Mouse (Mus musculus): ENCODE measurements around the gene Fndc3b. TPM values are rescaled to one million over a fixed set of nuclear protein-coding genes. Genes with fewer than 3 reads are reported as not detected.
A peak's percentile ranks its signal among the peaks of the same experiment; 100 is the strongest.

Fndc3b gene
- polyA plus RNA-seq, 1 experiment from 2014 or later, result 11.8 TPM

DNA sequence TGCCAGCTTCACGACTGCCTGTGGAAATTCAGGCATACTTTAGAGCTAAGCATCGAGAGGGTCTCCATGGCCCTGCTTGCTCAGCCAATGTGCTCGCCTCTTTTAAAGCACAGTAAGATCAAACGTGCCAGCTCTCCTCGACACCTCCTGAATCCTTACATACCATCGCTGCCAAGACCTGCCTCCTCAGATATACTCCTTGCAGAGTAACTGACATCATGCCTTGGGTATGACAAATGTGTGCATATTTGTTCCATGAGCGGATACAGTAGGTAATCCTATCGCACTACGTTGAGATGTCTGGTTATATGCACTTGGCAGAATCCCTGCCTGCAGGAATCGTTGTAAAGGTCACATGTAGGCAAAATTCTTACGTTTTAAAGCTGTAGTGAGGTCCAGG, 120.3 kb downstream of the Fndc3b start:
- Histone ChIP-seq H3K27ac (replicated peaks) (no peak overlapping the region), H3K27me3 (ENCODE audit: control insufficient read depth, insufficient read depth, low read length) (no peaks in the 10 kb centered on the region), H3K9me3 (ENCODE audit: control insufficient read depth, low read length) (no peaks in the 10 kb centered on the region), H3K9ac (ENCODE audit: low read length) (no peak overlapping the region), H3K4me3 (ENCODE audit: low read depth, low read length) (no peak overlapping the region), H3K4me1 (replicated peaks; ENCODE audit: control insufficient read depth, insufficient read depth) (0 out of 2 replicates have a peak, but pooled peaks cover 2% of the 10 kb centered on the region), H3K4me2 (replicated peaks; ENCODE audit: low read depth) (no peak overlapping the region), H3K36me3 (ENCODE audit: control insufficient read depth, insufficient read depth, low read length) (peaks cover 3% of the 10 kb centered on the region; the same call in 1 of the 2 replicates)
- TF ChIP-seq CTCF (IDR thresholded peaks at IDR 0.05; ENCODE audit: low read depth) (no peak), EP300 (optimal IDR thresholded peaks at IDR 0.05) (no peak)
- ATAC-seq (ENCODE audit: low FRiP score, low TSS enrichment), result no peak
- 58% methylated on average over 11 of the region's 11 CpGs for WGBS
- no peak for DNase-seq (ENCODE audit: low spot score)

DNA sequence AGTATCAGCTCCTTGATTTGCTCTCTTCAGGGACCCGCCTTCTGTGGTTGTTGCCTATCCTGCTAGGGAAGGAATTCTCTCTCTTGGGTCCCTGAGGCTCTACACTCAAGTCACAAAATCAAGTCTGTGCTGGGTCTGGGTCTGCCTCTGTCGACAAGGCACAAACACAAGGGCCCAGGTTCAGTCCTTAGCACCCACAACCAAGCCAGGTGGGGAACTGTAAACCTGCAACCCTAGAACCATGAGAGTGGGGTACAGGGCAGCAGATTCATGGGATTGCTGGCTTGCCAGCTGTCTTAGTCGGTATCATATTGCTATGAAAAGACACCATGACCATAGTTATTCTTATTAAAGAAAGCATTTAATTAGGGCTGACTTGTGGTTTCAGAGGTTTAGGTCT, 121.8 kb downstream of the Fndc3b start:
- WGBS, result 91% methylated on average over 3 of the region's 3 CpGs
- ATAC-seq (ENCODE audit: low FRiP score, low TSS enrichment), result no peak

DNA sequence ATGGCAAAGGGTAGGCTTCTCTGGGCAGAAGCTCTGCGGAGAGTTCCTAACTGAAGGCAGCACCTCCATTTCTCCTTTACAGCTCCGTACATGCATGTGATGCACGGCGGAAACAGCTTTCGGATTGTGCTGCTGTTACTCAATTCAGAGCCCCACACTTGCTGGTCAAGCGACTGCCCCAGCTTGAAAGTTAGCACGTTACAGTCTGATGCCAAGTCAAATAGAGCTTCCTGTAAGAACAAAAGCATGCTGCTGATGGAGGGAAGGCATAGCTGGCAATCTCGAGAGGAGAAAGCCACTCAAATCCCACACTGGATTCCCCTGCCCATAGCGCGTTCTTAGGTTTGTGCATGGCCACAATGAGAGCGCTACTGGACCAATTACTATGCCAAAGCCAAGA, 122.5 kb downstream of the Fndc3b start:
- Histone ChIP-seq H3K4me2 (replicated peaks; ENCODE audit: low read depth) (no peak overlapping the region), H3K4me1 (replicated peaks; ENCODE audit: control insufficient read depth, insufficient read depth) (peaks cover 4% of the 10 kb centered on the region; the same call in 1 of the 2 replicates), H3K4me3 (ENCODE audit: low read depth, low read length) (no peak overlapping the region), H3K27me3 (ENCODE audit: control insufficient read depth, insufficient read depth, low read length) (no peaks in the 10 kb centered on the region), H3K27ac (replicated peaks) (no peak overlapping the region), H3K9me3 (ENCODE audit: control insufficient read depth, low read length) (no peaks in the 10 kb centered on the region), H3K9ac (ENCODE audit: low read length) (no peak overlapping the region), H3K36me3 (ENCODE audit: control insufficient read depth, insufficient read depth, low read length) (peaks cover 3% of the 10 kb centered on the region; the same call in 1 of the 2 replicates)
- DNase-seq (ENCODE audit: low spot score) (peak; percentile 15), ATAC-seq (ENCODE audit: low FRiP score, low TSS enrichment) (no peak)
- no peak for TF ChIP-seq EP300 (optimal IDR thresholded peaks at IDR 0.05)
- no peak for TF ChIP-seq CTCF (IDR thresholded peaks at IDR 0.05; ENCODE audit: low read depth)
- WGBS, result 81% methylated on average over 11 of the region's 11 CpGs

More for the DNA sequence above, 121.8 kb downstream of the Fndc3b start:
- Histone ChIP-seq H3K9me3 (ENCODE audit: control insufficient read depth, low read length) (no peaks in the 10 kb centered on the region), H3K27me3 (ENCODE audit: control insufficient read depth, insufficient read depth, low read length) (no peaks in the 10 kb centered on the region), H3K36me3 (ENCODE audit: control insufficient read depth, insufficient read depth, low read length) (peaks cover 3% of the 10 kb centered on the region; the same call in 1 of the 2 replicates), H3K27ac (replicated peaks) (no peak overlapping the region), H3K4me2 (replicated peaks; ENCODE audit: low read depth) (no peak overlapping the region), H3K4me3 (ENCODE audit: low read depth, low read length) (no peak overlapping the region), H3K9ac (ENCODE audit: low read length) (no peak overlapping the region), H3K4me1 (replicated peaks; ENCODE audit: control insufficient read depth, insufficient read depth) (peaks cover 4% of the 10 kb centered on the region; the same call in 1 of the 2 replicates)
- TF ChIP-seq CTCF (IDR thresholded peaks at IDR 0.05; ENCODE audit: low read depth) (no peak), EP300 (optimal IDR thresholded peaks at IDR 0.05) (no peak)
- peak; percentile 10 for DNase-seq (ENCODE audit: low spot score)

DNA sequence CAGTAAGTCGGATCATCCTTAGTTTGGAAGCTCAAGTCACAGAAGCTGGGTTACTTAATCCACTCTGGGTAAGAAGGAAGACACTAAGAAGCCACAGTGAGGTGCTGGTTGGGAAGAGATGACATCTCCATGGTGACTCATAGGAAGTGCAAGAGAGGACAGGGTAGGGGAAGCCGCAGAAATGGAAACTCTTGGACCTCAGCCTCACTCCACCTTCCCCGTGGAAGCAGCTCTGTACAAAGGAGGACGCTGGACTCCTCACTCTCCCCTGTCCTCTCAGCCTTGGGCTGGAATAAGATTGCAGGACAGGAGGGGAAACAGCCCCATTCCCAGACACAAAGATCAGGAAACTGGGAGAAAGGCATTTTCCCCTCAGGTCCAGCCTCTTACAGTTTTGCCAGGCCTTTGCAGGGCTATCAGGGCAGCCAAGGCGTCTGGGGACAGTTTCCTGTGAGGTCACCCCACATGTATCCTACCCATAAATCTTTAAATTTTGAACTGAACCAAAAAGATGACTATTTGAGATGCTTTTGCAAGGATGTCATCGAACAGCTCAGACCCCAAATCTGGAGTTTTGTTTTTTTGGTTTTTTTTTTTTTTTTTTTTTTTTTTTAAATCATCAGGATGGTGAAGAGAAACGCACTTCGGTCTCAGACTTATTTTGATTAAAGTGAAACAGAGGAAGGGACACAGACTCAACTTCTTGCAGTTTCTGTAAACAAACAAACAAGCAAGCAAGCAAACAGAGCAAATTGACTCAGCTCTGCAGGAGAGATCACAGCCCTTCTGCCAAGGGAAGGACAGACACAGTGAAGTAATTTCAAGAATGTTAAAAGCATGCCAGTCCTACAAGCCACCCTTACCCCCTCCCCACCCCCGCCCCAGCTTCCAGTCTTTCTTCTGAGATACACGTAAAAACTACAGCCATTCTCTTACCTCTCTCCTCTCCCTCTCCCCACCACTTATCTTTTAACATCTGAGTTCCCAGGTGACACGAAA, 126.2 kb downstream of the Fndc3b start:
- no peak overlapping the region for H3K9ac ChIP-seq (ENCODE audit: low read length)
- H3K4me2 ChIP-seq (replicated peaks; ENCODE audit: low read depth), result no peak overlapping the region
- TF ChIP-seq EP300 (optimal IDR thresholded peaks at IDR 0.05) (no peak), CTCF (IDR thresholded peaks at IDR 0.05; ENCODE audit: low read depth) (no peak)
- ATAC-seq (ENCODE audit: low FRiP score, low TSS enrichment) (0 out of 2 replicates have a peak, but pooled peaks have one; percentile 48), DNase-seq (ENCODE audit: low spot score) (peak; percentile 13)
- peak overlapping the region; percentile 49; the same call in 1 of the 2 replicates for H3K27ac ChIP-seq (replicated peaks)
- WGBS, result 42% methylated on average over 11 of the region's 11 CpGs
- H3K9me3 ChIP-seq (ENCODE audit: control insufficient read depth, low read length), result no peaks in the 10 kb centered on the region
- no peak overlapping the region for H3K4me3 ChIP-seq (ENCODE audit: low read depth, low read length)
- peaks cover 4% of the 10 kb centered on the region; the same call in 1 of the 2 replicates for H3K4me1 ChIP-seq (replicated peaks; ENCODE audit: control insufficient read depth, insufficient read depth)
- peaks cover 3% of the 10 kb centered on the region; the same call in 1 of the 2 replicates for H3K36me3 ChIP-seq (ENCODE audit: control insufficient read depth, insufficient read depth, low read length)
- H3K27me3 ChIP-seq (ENCODE audit: control insufficient read depth, insufficient read depth, low read length), result no peaks in the 10 kb centered on the region

DNA sequence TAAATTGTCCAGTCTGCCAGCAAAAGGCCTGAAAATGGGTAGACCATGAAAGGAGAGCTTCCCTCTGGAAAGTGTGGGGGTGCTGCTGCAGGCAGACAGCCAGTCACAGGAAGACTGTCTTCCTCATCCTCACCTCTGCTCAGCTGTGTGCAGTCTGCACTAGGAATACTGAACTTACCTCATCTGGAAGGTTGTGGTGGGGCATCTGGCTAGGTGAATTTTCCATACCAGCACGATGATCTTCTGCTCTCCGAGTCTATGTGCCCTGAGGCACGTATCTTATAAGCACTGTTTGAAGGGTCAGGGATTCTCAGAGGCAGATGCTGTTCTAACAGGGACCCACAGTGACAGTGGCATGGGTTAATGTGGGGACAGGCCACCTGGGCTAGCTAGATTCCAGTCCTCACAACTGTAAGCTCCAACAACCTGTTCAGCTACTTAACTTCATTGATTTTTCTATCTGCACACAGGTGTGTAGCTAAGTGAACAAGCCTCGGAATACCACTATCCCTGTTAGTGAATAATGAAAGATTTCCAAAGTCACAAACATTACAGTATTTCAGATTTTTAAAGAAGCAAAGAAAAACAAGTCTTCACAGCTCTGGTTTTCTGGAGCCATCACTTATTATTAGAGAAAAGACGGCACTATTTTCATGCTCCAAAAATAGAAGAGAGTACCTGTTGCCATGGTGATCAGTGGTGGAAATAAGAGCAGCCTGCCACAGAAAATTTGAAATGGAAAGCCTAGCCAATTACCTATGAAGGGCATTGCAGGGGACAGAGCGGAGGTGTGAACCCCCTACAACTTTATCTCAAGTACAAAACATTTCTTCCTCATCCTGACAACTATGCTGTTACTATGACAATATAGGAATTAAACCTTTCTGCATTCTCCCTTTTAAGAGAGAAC, 128.9 kb downstream of the Fndc3b start:
- H3K27ac ChIP-seq (replicated peaks), result no peak overlapping the region
- no peak overlapping the region for H3K4me2 ChIP-seq (replicated peaks; ENCODE audit: low read depth)
- no peaks in the 10 kb centered on the region for H3K27me3 ChIP-seq (ENCODE audit: control insufficient read depth, insufficient read depth, low read length)
- TF ChIP-seq EP300 (optimal IDR thresholded peaks at IDR 0.05), result no peak
- TF ChIP-seq CTCF (IDR thresholded peaks at IDR 0.05; ENCODE audit: low read depth), result no peak
- no peaks in the 10 kb centered on the region for H3K9me3 ChIP-seq (ENCODE audit: control insufficient read depth, low read length)
- no peaks in the 10 kb centered on the region for H3K36me3 ChIP-seq (ENCODE audit: control insufficient read depth, insufficient read depth, low read length)
- no peak overlapping the region for H3K9ac ChIP-seq (ENCODE audit: low read length)
- no peak for ATAC-seq (ENCODE audit: low FRiP score, low TSS enrichment)
- H3K4me3 ChIP-seq (ENCODE audit: low read depth, low read length), result no peak overlapping the region
- 72% methylated on average over 6 of the region's 6 CpGs for whole genome bisulfite sequencing
- H3K4me1 ChIP-seq (replicated peaks; ENCODE audit: control insufficient read depth, insufficient read depth), result peaks cover 4% of the 10 kb centered on the region; the same call in 1 of the 2 replicates
- no peak for DNase-seq (ENCODE audit: low spot score)
